ENCODE assay signal across 14 mouse cellular contexts in the genomic region with DNA sequence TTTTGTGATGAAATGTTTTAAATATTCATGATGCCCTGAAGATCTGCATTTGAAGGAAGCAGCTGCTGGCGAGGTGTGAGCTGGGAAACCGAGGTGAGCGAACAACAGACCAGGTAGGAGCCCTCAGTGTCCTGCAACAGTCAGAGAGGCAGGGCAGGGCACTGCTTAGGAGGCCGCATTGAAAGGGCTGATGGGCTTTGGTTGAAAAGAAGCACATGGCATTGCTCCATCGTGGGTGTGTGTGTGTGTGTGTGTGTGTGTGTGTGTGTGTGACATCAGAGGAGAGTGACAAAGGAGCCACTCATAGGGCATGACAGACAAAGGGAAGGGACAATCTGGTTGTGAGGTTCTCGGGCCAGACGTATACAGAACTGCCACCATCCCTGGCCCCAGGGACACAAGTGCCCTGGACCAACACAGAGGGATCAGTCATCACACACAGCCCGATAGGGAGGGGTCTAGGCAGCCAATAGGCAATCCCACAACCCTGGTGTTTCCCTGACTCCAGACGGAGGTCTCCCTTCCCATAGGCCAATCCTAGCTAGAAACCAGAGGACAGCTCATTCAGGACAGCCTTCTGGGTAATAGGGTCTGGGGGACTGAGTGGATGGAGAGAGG. TPM values are rescaled to one million over a fixed set of nuclear protein-coding genes. Genes with fewer than 3 reads are reported as not detected.
DNase-seq lines count a peak whose midpoint lies in the region; ATAC-seq lines count a peak whose summit lies in the region.
"Had no signal": no experiment of that assay in that cellular context is flagged by ENCODE, and none has a peak within 500 bp of the region (broad histone marks: within the 10 kb centered on the region; RNA-seq: fewer than 3 reads in every experiment).

No protein-coding gene starts in this region.

- DNase-seq in neural tube, embryonic 10.5 days (ENCODE audit: extremely low spot score, low spot score): no peak
- DNase-seq in retina, postnatal 1 day: no peak
- DNase-seq in thymus, postnatal 10 days (ENCODE audit: low spot score in 2 of 2): no peak
- DNase-seq in heart, postnatal 25 days (ENCODE audit: low spot score): no peak
- DNase-seq: cerebellum, adult 11-12 months; heart, adult 2 months; kidney, postnatal 14 days; lung, embryonic 14.5 days; thymus, adult 18-20 months had no signal

- peaks cover 13% of the 10 kb centered on the region; the same call in 1 of the 2 replicates for H3K27me3 ChIP-seq in neural tube, embryonic 13.5 days
- H3K27me3 ChIP-seq in forebrain, embryonic 15.5 days: no peaks in the 10 kb centered on the region
- no peaks in the 10 kb centered on the region for H3K27me3 ChIP-seq in hindbrain, embryonic 16.5 days (replicated peaks; ENCODE audit: control insufficient read depth, insufficient read depth, low read length)

- no peak overlapping the region for H3K27ac ChIP-seq in neural tube, embryonic 13.5 days (replicated peaks)
- H3K27ac ChIP-seq in forebrain, embryonic 15.5 days (replicated peaks): peak overlapping the region; percentile 14; the same call in 1 of the 2 replicates
- no peak overlapping the region for H3K27ac ChIP-seq in hindbrain, embryonic 16.5 days (ENCODE audit: low read depth, low read length)
- H3K27ac ChIP-seq: heart, adult 2 months had no signal

- 44% methylated on average over 9 of the region's 9 CpGs for WGBS in neural tube, embryonic 13.5 days
- 33% methylated on average over 9 of the region's 9 CpGs for WGBS in forebrain, embryonic 15.5 days
- WGBS in hindbrain, embryonic 16.5 days: 50% methylated on average over 9 of the region's 9 CpGs

- H3K9ac ChIP-seq in neural tube, embryonic 13.5 days: no peak overlapping the region
- H3K9ac ChIP-seq in forebrain, embryonic 15.5 days (replicated peaks): no peak overlapping the region
- H3K9ac ChIP-seq in hindbrain, embryonic 16.5 days (ENCODE audit: low read depth, low read length): no peak overlapping the region
- H3K9ac ChIP-seq: lung, embryonic 14.5 days had no signal

- peaks cover 18% of the 10 kb centered on the region for H3K4me1 ChIP-seq in neural tube, embryonic 13.5 days (replicated peaks)
- peaks cover 19% of the 10 kb centered on the region for H3K4me1 ChIP-seq in forebrain, embryonic 15.5 days
- no peaks in the 10 kb centered on the region for H3K4me1 ChIP-seq in hindbrain, embryonic 16.5 days (ENCODE audit: control insufficient read depth, insufficient read depth, low read depth, low read length)

- no peaks in the 10 kb centered on the region for H3K36me3 ChIP-seq in neural tube, embryonic 13.5 days
- H3K36me3 ChIP-seq in forebrain, embryonic 15.5 days: no peaks in the 10 kb centered on the region
- no peaks in the 10 kb centered on the region for H3K36me3 ChIP-seq in hindbrain, embryonic 16.5 days (ENCODE audit: control insufficient read depth, insufficient read depth, low read length)

- no peaks in the 10 kb centered on the region for H3K9me3 ChIP-seq in neural tube, embryonic 13.5 days
- no peaks in the 10 kb centered on the region for H3K9me3 ChIP-seq in forebrain, embryonic 15.5 days
- H3K9me3 ChIP-seq in hindbrain, embryonic 16.5 days (ENCODE audit: control insufficient read depth, low read length): no peaks in the 10 kb centered on the region

- intact Hi-C loops in heart, postnatal 25 days (cut with DNase I): no loop called here

- H3K4me2 ChIP-seq in neural tube, embryonic 13.5 days: no peak overlapping the region
- H3K4me2 ChIP-seq in forebrain, embryonic 15.5 days (replicated peaks): no peak overlapping the region
- no peak overlapping the region for H3K4me2 ChIP-seq in hindbrain, embryonic 16.5 days (ENCODE audit: low read length)
- H3K4me2 ChIP-seq: lung, embryonic 14.5 days had no signal

- no peak overlapping the region for H3K4me3 ChIP-seq in neural tube, embryonic 13.5 days
- no peak overlapping the region for H3K4me3 ChIP-seq in forebrain, embryonic 15.5 days
- H3K4me3 ChIP-seq in hindbrain, embryonic 16.5 days (ENCODE audit: low read length): no peak overlapping the region
- H3K4me3 ChIP-seq: erythroblast, embryonic 14.5 days; heart, adult 2 months had no signal

- 0 out of 2 replicates have a peak, but pooled peaks have one; percentile 32 for ATAC-seq in neural tube, embryonic 13.5 days (ENCODE audit: low read depth)
- ATAC-seq in forebrain, embryonic 15.5 days (replicated peaks): peak; percentile 43
- peak; percentile 48 for ATAC-seq in hindbrain, embryonic 16.5 days
- ATAC-seq: intestine, embryonic 16.5 days had no signal

RNA-seq across cellular contexts. Expression of a gene that starts 36.8 kb away (rescaled TPM):
- polyA plus RNA-seq in neural tube, embryonic 13.5 days (2015; fragmentation: Nextera tagmentation; extraction: Ambion mirVana): 51.2 and 54.3 TPM in 2 replicates
- 86.3 and 93.7 TPM in 2 replicates for polyA plus RNA-seq in forebrain, embryonic 15.5 days (2015; fragmentation: Nextera tagmentation; extraction: Ambion mirVana)
- polyA plus RNA-seq in hindbrain, embryonic 16.5 days (2015; fragmentation: Nextera tagmentation; extraction: Ambion mirVana): 23.8 and 34.7 TPM in 2 replicates
- total RNA-seq in heart, postnatal 25 days (2021): 1 to 10 TPM in 1 of 2 experiments, under 1 TPM in 1; 0.75 to 1.6 TPM
